Mouse (Mus musculus) kidney, adult 2 months (tissue): Measurements from ENCODE around the gene Nprl2.

Source experiments
- CTCF ChIP-seq: fragments of 200-500 bp; conservative IDR thresholded peaks from 2 replicates; pipeline ENCODE4 v1.5.1; 2011; ENCODE audit warnings: low read depth, mild to moderate bottlenecking, control low read depth, low read length, moderate library complexity, mixed read lengths; ENCODE audit not compliant: insufficient read depth, insufficient read length
- POLR2A ChIP-seq: fragments of 200-500 bp; IDR thresholded peaks from one replicate; pipeline ENCODE4 v1.6.1; 2011; ENCODE audit warnings: low read depth, low read length, control low read depth

- no peak for TF ChIP-seq POLR2A
- peak; percentile 99 for TF ChIP-seq CTCF
Observed at GRCm38 (mm10) chr9:107514303-107514955, 27.6 kb upstream of the Nprl2 start.
